Mouse (Mus musculus) forebrain, embryonic 16.5 days (tissue): Measurements from ENCODE around the gene Wnk4. TPM values are rescaled to one million over a fixed set of nuclear protein-coding genes. Genes with fewer than 3 reads are reported as not detected.

Source experiments
- ATAC-seq: fragments of 200-750 bp; cut with Nextera tagmentation; 2 replicates; pipeline ENCODE4 v1.8.0; 2017; ENCODE audit warnings: mild to moderate bottlenecking, moderate library complexity
- H3K27ac ChIP-seq: fragments of 300-500 bp; sonication (generic); 2 replicates; pipeline ENCODE4 v1.5.1; 2014; ENCODE audit warnings: low read length, control low read depth
- H3K27me3 ChIP-seq: fragments of 300-500 bp; sonication (generic); replicated peaks from 2 replicates; pipeline ENCODE4 v1.6.1; 2014; ENCODE audit warnings: low read length; ENCODE audit not compliant: control insufficient read depth, insufficient read depth
- H3K36me3 ChIP-seq: fragments of 300-500 bp; sonication (generic); 2 replicates; pipeline ENCODE4 v1.6.1; 2014; ENCODE audit not compliant: control insufficient read depth, insufficient read depth
- H3K4me1 ChIP-seq: fragments of 300-500 bp; sonication (generic); replicated peaks from 2 replicates; pipeline ENCODE4 v1.6.1; 2014; ENCODE audit warnings: low read length; ENCODE audit not compliant: control insufficient read depth, insufficient read depth
- H3K4me2 ChIP-seq: fragments of 300-500 bp; sonication (generic); 2 replicates; pipeline ENCODE4 v1.6.1; 2014; ENCODE audit warnings: mild to moderate bottlenecking, low read length, control low read depth
- H3K4me3 ChIP-seq: fragments of 300-500 bp; sonication (generic); replicated peaks from 2 replicates; pipeline ENCODE4 v1.5.1; 2014; ENCODE audit warnings: mild to moderate bottlenecking, low read length, control low read depth
- H3K9ac ChIP-seq: fragments of 300-500 bp; sonication (generic); replicated peaks from 2 replicates; pipeline ENCODE4 v1.6.1; 2014; ENCODE audit warnings: low read depth, low read length, control low read depth
- H3K9me3 ChIP-seq: fragments of 300-500 bp; sonication (generic); 2 replicates; pipeline ENCODE4 v1.6.1; 2016; ENCODE audit warnings: low read length; ENCODE audit not compliant: control insufficient read depth
- WGBS: fragments of 180-500 bp; shearing (Covaris S2); extraction: QIAGEN DNeasy Blood & Tissue Kit; methylation state at CpG from one replicate; pipeline ENCODE4 v1.1.7; 2014; 5-methylcytosine and 5-hydroxymethylcytosine counted together
- polyA plus RNA-seq: library from polyadenylated mRNA; unstranded; fragments of >200 nt; fragmentation: Nextera tagmentation; extraction: Ambion mirVana; gene quantifications from 2 replicates; pipeline ENCODE4 v1.2.1, GENCODE M21; 2015

Wnk4 gene
- 5.8 and 6.2 TPM in 2 replicates for polyA plus RNA-seq

DNA sequence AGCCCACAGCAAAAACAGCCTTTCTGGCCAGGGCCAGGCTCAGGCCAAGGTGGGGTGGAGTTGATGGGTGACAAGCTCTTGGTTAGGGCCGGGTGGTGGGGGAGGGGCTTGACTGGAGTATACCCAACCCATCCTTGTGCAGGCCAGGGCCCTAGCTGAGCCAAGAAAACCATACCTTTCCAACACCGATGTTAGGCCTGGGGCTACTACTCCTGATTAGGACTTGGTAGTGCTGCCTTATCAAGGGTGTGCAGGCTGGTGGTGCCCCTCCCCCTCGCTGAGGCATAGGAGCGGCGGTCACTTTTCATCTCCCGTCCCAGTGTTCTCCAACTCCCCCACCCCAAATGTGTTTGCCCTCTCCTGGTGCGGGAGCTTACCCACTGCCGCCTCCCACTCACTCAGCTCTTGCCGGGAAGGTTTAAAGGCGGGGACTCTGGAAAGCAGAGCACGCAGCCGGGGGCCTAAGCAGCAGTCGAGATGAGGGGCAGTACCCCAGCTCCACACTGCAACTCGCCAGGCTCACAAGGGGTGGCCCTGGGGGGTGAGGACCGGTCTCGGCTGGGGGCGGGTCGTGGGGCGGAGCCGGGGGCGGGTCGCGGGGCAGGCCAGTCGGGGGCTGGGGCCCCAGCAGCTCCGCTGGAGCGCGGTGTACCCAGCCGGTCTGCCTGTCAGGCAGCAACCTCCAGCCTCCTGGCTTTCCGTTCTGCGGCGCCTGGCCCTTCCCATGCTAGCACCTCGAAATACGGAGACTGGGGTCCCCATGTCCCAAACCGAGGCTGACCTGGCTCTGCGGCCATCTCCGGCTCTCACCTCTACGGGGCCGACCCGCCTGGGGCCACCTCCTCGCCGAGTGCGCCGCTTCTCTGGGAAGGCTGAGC, at the start of gene Wnk4:
TSS of gene Wnk4 (plus strand) at position 620 of the 878 bp plus-strand sequence.
- peak within 1 kb of the TSS; percentile 64 for H3K9ac ChIP-seq

DNA sequence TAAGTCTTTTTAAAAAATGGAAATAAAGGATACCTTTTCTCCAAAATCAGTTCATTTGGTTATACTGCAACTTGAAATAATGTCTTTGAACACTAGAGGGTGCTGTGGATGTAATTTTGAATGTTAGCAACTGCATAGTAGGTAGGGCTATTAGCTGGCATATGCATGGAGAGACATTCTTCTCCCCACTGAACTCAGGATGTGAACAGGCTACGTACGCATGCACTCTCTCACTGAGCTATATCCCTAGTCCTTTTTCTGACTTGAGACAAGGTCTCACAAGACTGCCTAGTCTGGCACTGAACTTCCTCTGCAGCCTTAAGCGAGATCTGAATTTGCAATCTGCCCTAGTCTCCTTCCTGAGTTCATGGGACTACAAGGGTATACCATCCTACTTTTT, 48.4 kb upstream of the Wnk4 start:
- Histone ChIP-seq H3K9ac (no peak overlapping the region), H3K4me2 (no peak overlapping the region), H3K4me3 (no peak overlapping the region), H3K27ac (no peak overlapping the region), H3K36me3 (peaks cover 12% of the 10 kb centered on the region), H3K4me1 (no peaks in the 10 kb centered on the region), H3K27me3 (no peaks in the 10 kb centered on the region), H3K9me3 (no peaks in the 10 kb centered on the region)
- 43% methylated on average over 3 of the region's 3 CpGs for WGBS
- no peak for ATAC-seq

More for the DNA sequence above, at the start of gene Wnk4:
- 0% methylated on average over 43 of the region's 43 CpGs for WGBS
- peaks cover 22% of the 10 kb centered on the region for H3K4me1 ChIP-seq
- peak; percentile 75 for ATAC-seq
- no peak within 1 kb of the TSS for H3K27ac ChIP-seq
- H3K36me3 ChIP-seq, result no peaks in the 10 kb centered on the region
- peak within 1 kb of the TSS; percentile 47 for H3K4me3 ChIP-seq
- H3K4me2 ChIP-seq, result peak within 1 kb of the TSS; percentile 81
- no peaks in the 10 kb centered on the region for H3K9me3 ChIP-seq
- peaks cover 34% of the 10 kb centered on the region for H3K27me3 ChIP-seq

DNA sequence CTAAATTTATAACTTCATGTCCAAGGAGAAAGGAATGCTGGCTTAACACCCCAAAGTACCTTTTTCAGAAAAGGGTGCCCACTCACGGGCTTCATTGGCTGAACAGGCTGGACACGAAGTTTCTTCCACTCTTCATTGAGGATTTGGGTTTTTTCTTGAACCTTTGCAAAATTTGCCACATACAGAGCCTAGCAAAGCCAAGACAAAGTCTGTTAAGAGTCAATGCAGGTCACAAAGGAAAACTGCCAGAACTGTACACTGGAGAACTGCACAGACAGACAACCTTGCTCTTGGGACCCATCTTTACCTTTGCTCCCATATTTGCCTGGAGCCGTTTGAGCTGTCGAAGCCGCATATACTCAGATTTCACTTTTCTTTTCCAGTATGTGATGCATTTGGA, 43.4 kb upstream of the Wnk4 start:
- H3K27ac ChIP-seq, result no peak overlapping the region
- no peak overlapping the region for H3K4me3 ChIP-seq
- ATAC-seq, result no peak
- H3K9me3 ChIP-seq, result no peaks in the 10 kb centered on the region
- no peaks in the 10 kb centered on the region for H3K27me3 ChIP-seq
- peaks cover 13% of the 10 kb centered on the region for H3K36me3 ChIP-seq
- H3K9ac ChIP-seq, result no peak overlapping the region
- WGBS, result 91% methylated on average over 5 of the region's 5 CpGs
- H3K4me1 ChIP-seq, result no peaks in the 10 kb centered on the region
- no peak overlapping the region for H3K4me2 ChIP-seq

- no peaks in the 10 kb centered on the region for H3K9me3 ChIP-seq
Measured at GRCm38 (mm10) chr11:101218436-101219055, 41.8 kb upstream of the Wnk4 start.

DNA sequence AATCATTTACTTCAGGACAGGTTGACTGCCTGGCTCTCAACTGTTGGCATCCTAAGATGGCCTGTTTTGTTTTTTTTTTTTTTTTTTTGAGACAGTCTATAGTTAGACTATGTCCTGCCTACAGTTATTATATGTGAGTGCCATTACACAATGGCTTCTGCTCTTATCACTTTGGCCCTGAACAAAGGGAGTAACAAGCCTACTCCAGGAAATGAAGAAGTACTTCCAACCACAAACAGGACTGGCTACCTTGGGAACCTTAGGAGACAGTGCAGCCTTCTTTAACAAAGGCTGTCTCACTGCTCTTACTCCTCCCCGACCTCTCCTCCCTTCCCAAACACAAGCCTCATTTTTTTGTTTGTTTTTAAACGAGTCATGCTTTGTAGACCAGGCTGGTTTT, 39.5 kb upstream of the Wnk4 start:
- H3K27ac ChIP-seq, result no peak overlapping the region
- ATAC-seq, result no peak
- H3K9me3 ChIP-seq, result no peaks in the 10 kb centered on the region
- 50% methylated on average over 2 of the region's 2 CpGs for WGBS
- H3K36me3 ChIP-seq, result peaks cover 6% of the 10 kb centered on the region
- no peak overlapping the region for H3K4me3 ChIP-seq
- no peaks in the 10 kb centered on the region for H3K27me3 ChIP-seq
- no peak overlapping the region for H3K4me2 ChIP-seq
- H3K4me1 ChIP-seq, result peaks cover 8% of the 10 kb centered on the region
- H3K9ac ChIP-seq, result no peak overlapping the region

More at GRCm38 (mm10) chr11:101218436-101219055, 41.8 kb upstream of the Wnk4 start:
- Histone ChIP-seq H3K4me2 (no peak overlapping the region), H3K4me3 (no peak overlapping the region), H3K4me1 (no peaks in the 10 kb centered on the region), H3K27ac (no peak overlapping the region), H3K9ac (no peak overlapping the region), H3K36me3 (peaks cover 8% of the 10 kb centered on the region), H3K27me3 (no peaks in the 10 kb centered on the region)
- WGBS, result 85% methylated on average over 10 of the region's 10 CpGs
- ATAC-seq, result no peak

- 90% methylated on average over 8 of the region's 8 CpGs for WGBS
- H3K4me2 ChIP-seq, result no peak overlapping the region
- H3K9ac ChIP-seq, result no peak overlapping the region
- no peaks in the 10 kb centered on the region for H3K27me3 ChIP-seq
- no peaks in the 10 kb centered on the region for H3K9me3 ChIP-seq
- no peak for ATAC-seq
- no peak overlapping the region for H3K4me3 ChIP-seq
- no peak overlapping the region for H3K27ac ChIP-seq
- H3K36me3 ChIP-seq, result peaks cover 5% of the 10 kb centered on the region
- peaks cover 9% of the 10 kb centered on the region for H3K4me1 ChIP-seq
Measured at GRCm38 (mm10) chr11:101221306-101221986, 38.9 kb upstream of the Wnk4 start.

DNA sequence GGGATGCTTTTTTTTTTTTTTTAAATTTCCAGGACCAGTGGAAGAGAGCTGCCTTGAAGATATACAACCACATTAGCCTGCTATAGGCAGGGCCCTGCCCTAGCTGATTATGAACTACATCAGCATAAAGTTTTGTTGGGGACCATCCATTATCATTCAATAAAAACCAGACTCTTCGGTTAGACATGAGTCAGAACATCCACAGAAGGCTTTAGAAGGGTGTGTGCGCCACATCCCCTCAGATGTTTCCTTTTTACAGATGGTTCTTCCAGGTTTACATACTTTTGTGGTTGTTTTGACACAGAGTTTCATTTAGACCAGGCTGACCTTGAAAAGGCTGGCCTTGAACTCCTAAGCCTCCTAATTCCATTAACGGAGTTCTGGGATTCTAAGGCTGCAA, 36.0 kb upstream of the Wnk4 start:
- ATAC-seq, result no peak
- Histone ChIP-seq H3K36me3 (no peaks in the 10 kb centered on the region), H3K9me3 (no peaks in the 10 kb centered on the region), H3K27ac (no peak overlapping the region), H3K4me3 (no peak overlapping the region), H3K4me1 (peaks cover 10% of the 10 kb centered on the region), H3K9ac (no peak overlapping the region), H3K27me3 (no peaks in the 10 kb centered on the region), H3K4me2 (no peak overlapping the region)
- WGBS, result 94% methylated on average over 3 of the region's 3 CpGs

DNA sequence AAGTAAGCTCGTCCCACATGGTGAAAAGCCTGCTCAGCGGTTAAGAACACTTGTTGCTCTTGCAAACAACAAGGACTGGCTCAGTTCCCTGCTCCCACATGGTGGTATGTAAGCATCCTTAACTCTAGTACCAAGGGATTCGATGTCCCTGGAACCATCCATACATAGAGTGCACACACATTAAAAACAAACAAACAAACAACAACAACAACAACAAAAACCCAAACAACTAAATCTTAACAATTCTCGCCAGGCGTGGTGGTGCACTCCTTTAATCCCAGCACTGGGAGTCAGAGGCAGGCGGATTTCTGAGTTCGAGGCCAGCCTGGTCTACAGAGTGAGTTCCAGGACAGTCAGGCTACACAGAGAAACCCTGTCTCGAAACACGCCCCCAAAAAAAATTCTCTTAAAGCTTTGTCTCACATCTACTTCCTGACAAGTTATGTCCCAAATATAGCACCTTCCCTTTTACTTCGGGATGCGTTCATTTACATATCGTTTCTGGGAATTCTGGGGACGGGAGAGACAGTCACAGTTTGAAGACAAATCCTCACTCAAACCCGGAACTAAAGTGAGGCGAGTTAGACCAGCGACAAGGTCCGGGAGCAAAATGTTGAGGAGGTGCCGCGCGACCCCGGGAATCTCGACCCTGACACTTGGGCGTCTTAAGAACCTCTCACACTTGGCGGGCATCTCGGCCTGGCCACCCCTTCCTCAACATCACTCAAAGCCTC, 34.9 kb upstream of the Wnk4 start:
- H3K36me3 ChIP-seq, result no peaks in the 10 kb centered on the region
- H3K27me3 ChIP-seq, result no peaks in the 10 kb centered on the region
- peaks cover 21% of the 10 kb centered on the region for H3K4me1 ChIP-seq
- H3K9ac ChIP-seq, result peak overlapping the region; percentile 87
- H3K4me2 ChIP-seq, result peak overlapping the region; percentile 92
- H3K27ac ChIP-seq, result no peak overlapping the region; the same call in 1 of the 2 replicates
- H3K4me3 ChIP-seq, result peak overlapping the region; percentile 88
- 18% methylated on average over 25 of the region's 25 CpGs for WGBS
- H3K9me3 ChIP-seq, result no peaks in the 10 kb centered on the region
- no peak; the same call in 1 of the 2 replicates for ATAC-seq
